Mouse (Mus musculus): ENCODE measurements around the gene Cdh11. TPM values are rescaled to one million over a fixed set of nuclear protein-coding genes. Genes with fewer than 3 reads are reported as not detected.

Cdh11 gene
- polyA plus RNA-seq, 1 experiment from 2014 or later, result 112 TPM

DNA sequence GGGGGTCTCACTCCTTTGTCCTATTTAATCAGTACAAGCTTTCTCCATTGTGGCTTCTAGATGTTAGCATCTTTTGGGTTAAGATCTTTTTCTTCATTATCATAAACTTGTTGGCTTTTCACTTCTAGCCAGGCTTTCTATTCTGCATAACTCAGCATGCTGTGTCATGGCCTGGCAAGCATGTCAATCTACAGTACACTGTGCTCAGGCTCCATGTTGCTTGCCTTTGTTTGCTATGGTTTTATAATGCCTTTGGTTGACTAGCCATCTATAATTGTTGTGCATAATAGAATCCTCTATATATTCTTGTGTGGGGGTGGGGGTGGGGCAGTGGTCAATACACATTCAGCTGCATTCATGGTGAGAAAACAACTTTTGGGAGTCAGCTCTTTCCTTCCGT is 51.0 kb downstream of the Cdh11 start:
- H3K27ac ChIP-seq (ENCODE audit: low read depth), result no peak overlapping the region
- no peak overlapping the region for H3K4me3 ChIP-seq (ENCODE audit: low read depth, low read length)
- H3K27me3 ChIP-seq (replicated peaks; ENCODE audit: control insufficient read depth, insufficient read depth, low read length), result no peaks in the 10 kb centered on the region
- no peak for DNase-seq (ENCODE audit: low spot score)
- H3K4me1 ChIP-seq (replicated peaks; ENCODE audit: control insufficient read depth, insufficient read depth, low read length), result no peaks in the 10 kb centered on the region
- ATAC-seq (replicated peaks; ENCODE audit: low FRiP score, low TSS enrichment, low read depth), result no peak
- WGBS, result 94% methylated on average over 1 of the region's 1 CpGs
- H3K9ac ChIP-seq (ENCODE audit: low read length), result no peak overlapping the region
- no peak overlapping the region for H3K4me2 ChIP-seq (ENCODE audit: low read length)
- H3K36me3 ChIP-seq (ENCODE audit: control insufficient read depth, insufficient read depth, low read length), result 0 out of 2 replicates have a peak, but pooled peaks cover 5% of the 10 kb centered on the region
- no peaks in the 10 kb centered on the region for H3K9me3 ChIP-seq (ENCODE audit: control insufficient read depth, low read length)

DNA sequence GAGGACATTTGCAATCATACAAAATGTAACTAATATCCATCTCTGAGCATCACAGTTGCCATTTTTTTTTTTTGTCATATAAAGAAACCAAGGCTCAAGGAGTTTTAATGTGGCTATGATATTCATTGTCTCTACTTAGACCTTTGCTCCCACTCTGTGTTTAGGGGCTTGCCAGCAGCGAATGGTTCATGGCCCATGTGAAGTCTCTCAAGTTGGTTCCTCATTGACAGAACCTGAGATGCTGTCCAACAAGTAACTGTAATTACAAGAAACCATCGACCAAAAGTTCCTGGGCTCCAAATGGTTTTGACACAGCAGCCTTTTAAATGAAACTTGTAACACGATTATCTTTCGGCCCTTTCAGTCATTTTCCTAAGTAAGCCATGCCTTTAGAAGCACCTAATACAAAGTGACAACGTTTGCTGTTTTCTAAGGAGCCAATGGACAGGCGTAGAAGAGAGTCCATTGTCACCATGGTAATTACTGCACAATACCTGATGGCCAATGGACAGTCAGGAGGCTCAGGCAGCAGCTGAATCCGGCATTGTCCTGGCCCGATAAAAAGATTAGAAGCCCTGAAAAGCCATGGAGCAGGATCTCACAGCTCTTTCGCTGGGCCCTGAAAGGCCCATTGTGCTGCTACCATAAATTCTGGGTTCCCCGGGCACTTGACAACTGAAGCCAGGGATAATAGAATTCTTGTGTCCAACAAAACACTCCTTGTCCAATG is 59.1 kb downstream of the Cdh11 start:
- no peak overlapping the region for H3K9ac ChIP-seq (ENCODE audit: low read length)
- no peak overlapping the region for H3K4me3 ChIP-seq (ENCODE audit: low read depth, low read length)
- DNase-seq (ENCODE audit: low spot score), result no peak
- H3K9me3 ChIP-seq (ENCODE audit: control insufficient read depth, low read length), result no peaks in the 10 kb centered on the region
- ATAC-seq (replicated peaks; ENCODE audit: low FRiP score, low TSS enrichment, low read depth), result no peak
- H3K36me3 ChIP-seq (ENCODE audit: control insufficient read depth, insufficient read depth, low read length), result no peaks in the 10 kb centered on the region
- H3K27me3 ChIP-seq (replicated peaks; ENCODE audit: control insufficient read depth, insufficient read depth, low read length), result no peaks in the 10 kb centered on the region
- H3K4me2 ChIP-seq (ENCODE audit: low read length), result no peak overlapping the region
- 79% methylated on average over 10 of the region's 10 CpGs for WGBS
- H3K4me1 ChIP-seq (replicated peaks; ENCODE audit: control insufficient read depth, insufficient read depth, low read length), result no peaks in the 10 kb centered on the region
- no peak overlapping the region for H3K27ac ChIP-seq (ENCODE audit: low read depth)

DNA sequence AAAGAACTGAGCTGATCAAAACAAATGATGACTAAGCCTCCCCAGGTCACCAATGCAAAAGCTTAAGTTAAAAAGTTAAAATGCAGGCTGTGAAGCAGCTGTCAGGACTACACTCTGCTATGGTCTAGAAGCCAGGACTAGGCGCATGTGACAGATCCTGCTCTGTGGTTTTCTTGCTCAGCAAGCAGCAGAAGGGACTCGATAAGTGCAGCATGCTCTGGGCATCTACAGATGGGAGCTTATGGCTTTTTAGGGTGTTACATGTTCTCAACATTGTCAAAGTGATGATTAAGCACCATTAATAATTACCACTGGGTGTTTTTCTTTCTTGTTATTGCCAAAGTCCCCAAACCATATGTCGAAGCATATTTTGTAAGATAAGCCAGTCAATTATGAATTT is 59.9 kb downstream of the Cdh11 start:
- Histone ChIP-seq H3K4me2 (ENCODE audit: low read length) (no peak overlapping the region), H3K9me3 (ENCODE audit: control insufficient read depth, low read length) (no peaks in the 10 kb centered on the region), H3K27ac (ENCODE audit: low read depth) (no peak overlapping the region), H3K9ac (ENCODE audit: low read length) (no peak overlapping the region), H3K36me3 (ENCODE audit: control insufficient read depth, insufficient read depth, low read length) (no peaks in the 10 kb centered on the region), H3K4me1 (replicated peaks; ENCODE audit: control insufficient read depth, insufficient read depth, low read length) (no peaks in the 10 kb centered on the region), H3K27me3 (replicated peaks; ENCODE audit: control insufficient read depth, insufficient read depth, low read length) (no peaks in the 10 kb centered on the region), H3K4me3 (ENCODE audit: low read depth, low read length) (no peak overlapping the region)
- DNase-seq (ENCODE audit: low spot score), result no peak
- no peak for ATAC-seq (replicated peaks; ENCODE audit: low FRiP score, low TSS enrichment, low read depth)
- 81% methylated on average over 3 of the region's 3 CpGs for WGBS

DNA sequence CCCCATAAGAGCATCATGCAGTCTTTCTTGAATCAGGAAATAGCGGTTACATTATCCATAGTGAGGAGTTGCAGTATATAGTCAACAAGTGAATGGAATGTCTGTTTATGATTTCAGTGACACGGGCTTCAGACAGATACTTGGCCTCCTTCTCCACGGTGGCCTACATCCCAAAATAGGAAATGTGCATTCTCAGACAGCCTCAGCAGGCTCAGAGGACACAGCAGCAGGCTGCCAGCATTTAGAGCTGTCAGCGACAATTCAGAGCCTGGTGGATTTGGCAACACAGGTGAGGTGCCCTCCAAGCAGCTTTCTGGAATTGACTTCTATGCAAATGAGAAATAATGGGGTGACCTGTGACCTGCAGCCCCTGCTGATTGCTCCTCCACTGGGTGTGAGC is 69.5 kb downstream of the Cdh11 start:
- Histone ChIP-seq H3K36me3 (ENCODE audit: control insufficient read depth, insufficient read depth, low read length) (peaks cover 27% of the 10 kb centered on the region), H3K4me2 (ENCODE audit: low read length) (no peak overlapping the region), H3K9ac (ENCODE audit: low read length) (no peak overlapping the region), H3K4me3 (ENCODE audit: low read depth, low read length) (no peak overlapping the region), H3K27me3 (replicated peaks; ENCODE audit: control insufficient read depth, insufficient read depth, low read length) (no peaks in the 10 kb centered on the region), H3K9me3 (ENCODE audit: control insufficient read depth, low read length) (no peaks in the 10 kb centered on the region), H3K4me1 (replicated peaks; ENCODE audit: control insufficient read depth, insufficient read depth, low read length) (no peaks in the 10 kb centered on the region), H3K27ac (ENCODE audit: low read depth) (no peak overlapping the region)
- ATAC-seq (replicated peaks; ENCODE audit: low FRiP score, low TSS enrichment, low read depth) (no peak), DNase-seq (ENCODE audit: low spot score) (no peak)
- 51% methylated on average over 4 of the region's 4 CpGs for WGBS

DNA sequence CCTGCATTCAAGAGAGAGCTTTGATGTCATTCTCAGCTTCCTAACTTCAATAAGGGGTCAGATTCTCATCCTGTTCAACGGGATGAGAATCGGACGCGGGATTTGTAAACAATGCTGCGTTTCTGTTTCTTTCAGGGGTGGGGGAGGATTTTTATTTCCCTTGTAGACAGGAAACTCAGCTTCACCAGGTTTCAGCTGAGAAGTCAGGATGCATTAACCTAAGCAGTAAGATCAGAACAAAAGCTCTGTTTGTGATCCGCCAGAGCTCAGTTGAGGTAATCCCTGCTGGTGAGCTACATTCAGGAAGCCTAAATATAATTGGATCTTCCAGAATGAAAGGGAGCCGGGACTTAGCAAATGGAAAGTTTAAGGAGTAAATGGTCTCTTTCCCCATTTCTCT is 78.1 kb downstream of the Cdh11 start:
- Histone ChIP-seq H3K4me1 (replicated peaks; ENCODE audit: control insufficient read depth, insufficient read depth, low read length) (no peaks in the 10 kb centered on the region; the same call in 1 of the 2 replicates), H3K4me3 (ENCODE audit: low read depth, low read length) (no peak overlapping the region), H3K27me3 (replicated peaks; ENCODE audit: control insufficient read depth, insufficient read depth, low read length) (no peaks in the 10 kb centered on the region), H3K36me3 (ENCODE audit: control insufficient read depth, insufficient read depth, low read length) (peaks cover 12% of the 10 kb centered on the region; the same call in 1 of the 2 replicates), H3K9me3 (ENCODE audit: control insufficient read depth, low read length) (no peaks in the 10 kb centered on the region), H3K4me2 (ENCODE audit: low read length) (no peak overlapping the region), H3K27ac (ENCODE audit: low read depth) (no peak overlapping the region), H3K9ac (ENCODE audit: low read length) (no peak overlapping the region)
- no peak for DNase-seq (ENCODE audit: low spot score)
- 20% methylated on average over 7 of the region's 7 CpGs for WGBS
- no peak for ATAC-seq (replicated peaks; ENCODE audit: low FRiP score, low TSS enrichment, low read depth)

DNA sequence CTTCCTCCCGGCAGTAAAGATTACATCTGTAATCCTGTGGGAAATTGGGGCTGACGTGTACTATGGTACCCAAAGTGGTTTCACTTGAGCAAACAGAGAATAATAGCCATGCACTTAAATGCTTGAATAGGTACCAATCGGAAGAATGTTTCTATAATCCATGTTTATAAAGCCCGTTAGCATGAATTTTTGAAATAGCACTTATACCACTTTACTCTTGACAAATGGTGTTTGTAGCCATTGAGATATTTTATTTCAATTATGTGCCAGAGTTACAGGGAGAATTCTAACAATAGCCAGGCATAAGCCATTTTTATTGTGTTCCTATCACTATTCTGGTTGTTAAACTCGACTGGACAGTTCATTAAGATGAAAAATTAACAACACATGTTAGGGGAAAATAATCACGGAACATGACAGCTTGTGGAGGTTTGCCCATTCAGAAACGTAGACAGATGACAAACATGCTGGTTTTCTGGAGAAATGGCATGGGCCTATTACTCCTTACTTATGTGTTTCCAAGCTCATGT is 80.0 kb downstream of the Cdh11 start:
- H3K9me3 ChIP-seq (ENCODE audit: control insufficient read depth, low read length), result no peaks in the 10 kb centered on the region
- H3K9ac ChIP-seq (ENCODE audit: low read length), result no peak overlapping the region
- H3K27ac ChIP-seq (ENCODE audit: low read depth), result no peak overlapping the region
- H3K4me2 ChIP-seq (ENCODE audit: low read length), result no peak overlapping the region
- DNase-seq (ENCODE audit: low spot score) (no peak), ATAC-seq (replicated peaks; ENCODE audit: low FRiP score, low TSS enrichment, low read depth) (no peak)
- H3K4me3 ChIP-seq (ENCODE audit: low read depth, low read length), result no peak overlapping the region
- H3K4me1 ChIP-seq (replicated peaks; ENCODE audit: control insufficient read depth, insufficient read depth, low read length), result no peaks in the 10 kb centered on the region; the same call in 1 of the 2 replicates
- H3K36me3 ChIP-seq (ENCODE audit: control insufficient read depth, insufficient read depth, low read length), result peaks cover 7% of the 10 kb centered on the region; the same call in 1 of the 2 replicates
- H3K27me3 ChIP-seq (replicated peaks; ENCODE audit: control insufficient read depth, insufficient read depth, low read length), result no peaks in the 10 kb centered on the region
- WGBS, result 72% methylated on average over 7 of the region's 7 CpGs

DNA sequence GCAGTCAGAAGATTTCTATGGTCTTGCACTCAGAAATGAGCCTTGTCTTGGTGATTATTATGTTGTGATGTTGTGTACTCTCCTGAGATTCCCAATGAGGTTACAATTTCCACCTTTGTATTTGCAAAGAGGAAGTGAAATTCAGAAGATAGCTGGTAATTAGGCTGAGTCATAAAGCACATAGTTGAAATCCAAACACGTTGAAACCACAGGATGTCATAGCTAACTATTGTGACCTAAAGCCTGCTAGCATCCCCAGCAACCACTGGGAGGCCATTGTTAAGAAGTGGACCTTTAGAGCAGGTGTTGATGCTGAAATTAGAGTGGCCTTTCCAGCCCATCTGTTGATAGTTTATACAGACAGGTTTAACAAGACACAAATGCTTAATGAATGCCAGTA is 85.2 kb downstream of the Cdh11 start:
- Histone ChIP-seq H3K9ac (ENCODE audit: low read length) (no peak overlapping the region), H3K36me3 (ENCODE audit: control insufficient read depth, insufficient read depth, low read length) (no peaks in the 10 kb centered on the region; the same call in 1 of the 2 replicates), H3K27ac (ENCODE audit: low read depth) (no peak overlapping the region), H3K9me3 (ENCODE audit: control insufficient read depth, low read length) (no peaks in the 10 kb centered on the region), H3K27me3 (replicated peaks; ENCODE audit: control insufficient read depth, insufficient read depth, low read length) (no peaks in the 10 kb centered on the region), H3K4me2 (ENCODE audit: low read length) (no peak overlapping the region), H3K4me1 (replicated peaks; ENCODE audit: control insufficient read depth, insufficient read depth, low read length) (no peaks in the 10 kb centered on the region), H3K4me3 (ENCODE audit: low read depth, low read length) (no peak overlapping the region)
- WGBS, result 46% methylated on average over 1 of the region's 1 CpGs
- ATAC-seq (replicated peaks; ENCODE audit: low FRiP score, low TSS enrichment, low read depth) (no peak), DNase-seq (ENCODE audit: low spot score) (no peak)

DNA sequence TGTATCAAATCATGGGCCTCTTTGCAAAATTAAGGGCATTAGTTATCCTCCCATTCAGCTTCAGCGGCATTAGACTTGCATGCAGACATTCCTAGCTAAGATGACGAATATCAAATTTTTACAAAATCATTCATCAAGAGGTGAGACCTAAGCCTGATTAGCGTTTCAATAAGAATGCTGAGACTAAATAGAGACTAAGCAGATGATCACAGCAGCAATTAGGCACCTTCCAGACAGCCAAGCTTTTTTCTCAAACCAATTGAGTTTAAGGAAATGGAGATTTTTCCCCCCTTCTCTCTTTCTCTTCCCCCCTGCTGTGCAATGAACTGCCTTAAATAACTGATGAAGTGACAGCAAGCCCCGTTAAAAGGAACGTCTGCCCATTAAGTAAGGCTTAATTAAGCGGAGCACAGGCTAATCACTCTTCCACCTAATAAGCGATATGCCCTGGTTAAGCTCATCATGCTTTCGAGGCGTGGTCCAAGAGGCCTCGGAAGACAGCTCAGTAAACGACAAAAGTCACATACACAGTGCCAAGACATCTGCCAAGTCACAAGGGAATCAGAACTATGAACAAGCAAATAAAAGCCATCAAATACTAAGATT is 87.1 kb downstream of the Cdh11 start:
- no peak overlapping the region for H3K27ac ChIP-seq (ENCODE audit: low read depth)
- H3K27me3 ChIP-seq (replicated peaks; ENCODE audit: control insufficient read depth, insufficient read depth, low read length), result no peaks in the 10 kb centered on the region
- H3K4me3 ChIP-seq (ENCODE audit: low read depth, low read length), result no peak overlapping the region
- H3K36me3 ChIP-seq (ENCODE audit: control insufficient read depth, insufficient read depth, low read length), result no peaks in the 10 kb centered on the region; the same call in 1 of the 2 replicates
- no peak for DNase-seq (ENCODE audit: low spot score)
- H3K4me1 ChIP-seq (replicated peaks; ENCODE audit: control insufficient read depth, insufficient read depth, low read length), result no peaks in the 10 kb centered on the region
- WGBS, result 40% methylated on average over 11 of the region's 11 CpGs
- H3K4me2 ChIP-seq (ENCODE audit: low read length), result no peak overlapping the region
- no peak overlapping the region for H3K9ac ChIP-seq (ENCODE audit: low read length)
- no peak for ATAC-seq (replicated peaks; ENCODE audit: low FRiP score, low TSS enrichment, low read depth)
- no peaks in the 10 kb centered on the region for H3K9me3 ChIP-seq (ENCODE audit: control insufficient read depth, low read length)
